Mouse (Mus musculus): ENCODE measurements around the gene Apobr. TPM values are rescaled to one million over a fixed set of nuclear protein-coding genes. Genes with fewer than 3 reads are reported as not detected.
A peak's percentile ranks its signal among the peaks of the same experiment; 100 is the strongest.

The Apobr gene
- polyA plus RNA-seq, 1 experiment from 2014 or later = 0.41 TPM

DNA sequence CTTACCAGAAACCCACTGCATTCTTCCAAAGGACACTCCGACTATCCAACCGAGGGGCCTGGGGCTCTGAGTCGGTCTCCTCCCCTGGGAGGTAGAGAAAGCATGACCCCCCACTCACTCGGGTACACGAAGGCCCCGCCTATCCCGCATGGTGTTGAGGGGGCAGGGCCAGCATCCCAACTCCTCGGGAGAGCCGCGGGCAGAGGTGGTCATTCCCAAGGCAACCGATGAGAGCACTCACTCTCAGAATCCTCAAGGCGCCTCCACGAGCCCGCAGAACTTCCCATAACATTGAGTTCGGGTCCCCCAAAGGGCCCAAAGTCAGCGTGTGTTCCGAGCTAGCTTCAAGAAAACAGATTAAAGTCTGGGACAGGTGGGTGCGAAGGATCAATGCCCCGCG, 2.0 kb upstream of the Apobr start:
- Histone ChIP-seq H3K9me3 (replicated peaks) (no peaks in the 10 kb centered on the region), H3K4me1 (peaks cover 24% of the 10 kb centered on the region), H3K27ac (replicated peaks) (peak overlapping the region; percentile 93), H3K4me3 (peak overlapping the region; percentile 73), H3K27me3 (ENCODE audit: low read depth, poor library complexity, severe bottlenecking) (peaks cover 37% of the 10 kb centered on the region), H3K36me3 (peaks cover 17% of the 10 kb centered on the region)
- peak; percentile 54 for DNase-seq (ENCODE audit: low spot score)
- 2% methylated on average over 20 of the region's 20 CpGs for WGBS

DNA sequence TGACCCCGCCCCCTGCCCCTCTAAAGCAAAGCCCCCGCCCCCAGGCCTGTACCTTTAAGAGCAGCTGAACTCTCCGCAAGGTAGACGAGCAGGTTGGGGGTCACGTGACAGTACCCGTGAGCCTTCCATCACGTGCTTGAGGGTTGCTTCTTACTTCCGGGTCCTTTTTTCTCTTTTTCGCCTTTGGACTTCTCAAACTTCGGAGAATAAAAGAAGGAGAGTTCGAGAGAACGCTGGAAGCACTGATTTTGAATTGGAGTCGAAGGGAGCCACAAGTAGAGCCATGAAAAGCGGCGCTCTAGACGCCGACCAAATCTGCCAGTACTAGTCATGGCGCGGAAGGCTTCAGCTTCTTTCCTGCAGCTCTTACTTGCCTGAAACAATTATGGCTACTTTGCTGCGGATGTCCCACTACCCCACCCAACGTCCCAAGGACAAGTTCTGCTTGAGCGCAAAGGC, 1.5 kb upstream of the Apobr start:
- Histone ChIP-seq H3K36me3 (peaks cover 14% of the 10 kb centered on the region; the same call in 1 of the 2 replicates), H3K4me1 (peaks cover 29% of the 10 kb centered on the region), H3K27ac (replicated peaks) (peak overlapping the region; percentile 93), H3K9me3 (replicated peaks) (no peaks in the 10 kb centered on the region), H3K4me3 (peak overlapping the region; percentile 73), H3K27me3 (ENCODE audit: low read depth, poor library complexity, severe bottlenecking) (peaks cover 42% of the 10 kb centered on the region)
- peak; percentile 88 for DNase-seq (ENCODE audit: low spot score)
- WGBS = under 1% methylated on average over 22 of the region's 22 CpGs

DNA sequence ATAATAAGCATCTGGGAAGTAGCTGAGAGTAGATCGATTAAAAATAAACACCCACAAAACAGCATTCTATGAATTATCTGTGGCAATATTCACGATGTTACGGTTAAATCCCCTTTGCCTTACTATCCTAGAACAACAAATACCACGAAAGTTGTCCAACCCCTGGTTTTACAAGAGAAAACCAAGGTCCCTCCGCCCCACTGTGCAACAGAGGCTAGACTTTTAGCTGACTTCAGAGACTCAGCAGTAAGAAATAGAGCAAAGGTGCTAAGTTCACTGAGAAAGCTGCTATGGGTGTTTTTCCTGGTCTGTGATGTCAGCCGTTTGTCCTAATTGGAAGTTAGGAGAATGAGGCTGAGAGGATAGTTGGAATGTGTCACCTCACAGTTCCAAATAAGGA, 981 bp upstream of the Apobr start:
- Histone ChIP-seq H3K4me3 (peak overlapping the region; percentile 73), H3K36me3 (peaks cover 10% of the 10 kb centered on the region; the same call in 1 of the 2 replicates), H3K4me1 (peaks cover 30% of the 10 kb centered on the region), H3K9me3 (replicated peaks) (no peaks in the 10 kb centered on the region), H3K27ac (replicated peaks) (peak overlapping the region; percentile 93), H3K27me3 (ENCODE audit: low read depth, poor library complexity, severe bottlenecking) (peaks cover 47% of the 10 kb centered on the region)
- DNase-seq (ENCODE audit: low spot score) = no peak
- WGBS = 60% methylated on average over 6 of the region's 6 CpGs

DNA sequence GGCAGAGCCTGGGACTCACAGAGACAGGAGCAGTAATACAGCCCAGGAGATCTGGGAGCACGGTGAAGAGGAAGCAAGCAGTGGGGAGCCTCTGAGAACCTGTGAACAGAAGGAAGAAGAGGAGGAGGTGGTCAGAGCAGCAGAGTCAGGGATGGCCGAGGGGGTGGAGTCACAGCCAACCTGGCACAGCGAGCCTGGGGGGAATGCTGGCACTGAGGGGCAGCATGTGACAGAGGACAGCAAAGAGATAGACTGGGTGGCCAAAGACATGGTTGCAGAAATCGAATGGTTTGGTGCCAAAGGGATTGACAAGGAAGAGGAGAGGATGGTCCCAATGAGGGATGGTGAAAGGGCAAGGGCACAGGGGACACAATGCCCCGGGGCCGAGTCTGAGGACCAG, 975 bp downstream of the Apobr start, which contains the start of gene Cln3:
Cln3 (minus strand) TSS at position 101 of the 400 bp plus-strand sequence.
- Histone ChIP-seq H3K4me1 (peaks cover 30% of the 10 kb centered on the region), H3K27ac (replicated peaks) (no peak within 1 kb of the TSS), H3K27me3 (ENCODE audit: low read depth, poor library complexity, severe bottlenecking) (peaks cover 51% of the 10 kb centered on the region), H3K9me3 (replicated peaks) (no peaks in the 10 kb centered on the region), H3K36me3 (no peaks in the 10 kb centered on the region), H3K4me3 (no peak within 1 kb of the TSS)
- WGBS = 82% methylated on average over 6 of the region's 6 CpGs
- no peak for DNase-seq (ENCODE audit: low spot score)

DNA sequence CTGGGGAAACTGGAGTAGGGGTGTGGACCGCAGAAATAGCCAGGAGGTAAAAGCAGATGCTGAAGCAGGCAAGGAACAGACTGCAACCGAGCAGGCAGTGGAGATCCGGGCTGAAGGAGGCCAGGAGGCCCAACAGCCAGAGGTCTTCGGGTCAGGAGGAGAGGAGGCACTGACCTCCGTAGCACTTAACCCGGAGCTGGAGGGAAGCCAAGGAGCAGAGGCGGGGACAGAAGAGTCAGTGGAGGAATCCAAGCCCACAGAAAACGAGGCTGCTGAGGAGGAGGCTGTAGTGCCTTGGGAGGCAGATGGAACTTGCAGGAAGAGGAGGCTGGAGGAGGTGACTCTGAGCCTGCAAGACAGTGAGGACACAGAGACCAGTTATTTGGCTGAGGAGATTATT, 2.1 kb downstream of the Apobr start:
- Histone ChIP-seq H3K27me3 (ENCODE audit: low read depth, poor library complexity, severe bottlenecking) (peaks cover 51% of the 10 kb centered on the region), H3K4me1 (peaks cover 30% of the 10 kb centered on the region), H3K9me3 (replicated peaks) (no peaks in the 10 kb centered on the region), H3K36me3 (no peaks in the 10 kb centered on the region), H3K4me3 (no peak overlapping the region), H3K27ac (replicated peaks) (no peak overlapping the region; the same call in 1 of the 2 replicates)
- WGBS = 77% methylated on average over 8 of the region's 8 CpGs
- no peak for DNase-seq (ENCODE audit: low spot score)

DNA sequence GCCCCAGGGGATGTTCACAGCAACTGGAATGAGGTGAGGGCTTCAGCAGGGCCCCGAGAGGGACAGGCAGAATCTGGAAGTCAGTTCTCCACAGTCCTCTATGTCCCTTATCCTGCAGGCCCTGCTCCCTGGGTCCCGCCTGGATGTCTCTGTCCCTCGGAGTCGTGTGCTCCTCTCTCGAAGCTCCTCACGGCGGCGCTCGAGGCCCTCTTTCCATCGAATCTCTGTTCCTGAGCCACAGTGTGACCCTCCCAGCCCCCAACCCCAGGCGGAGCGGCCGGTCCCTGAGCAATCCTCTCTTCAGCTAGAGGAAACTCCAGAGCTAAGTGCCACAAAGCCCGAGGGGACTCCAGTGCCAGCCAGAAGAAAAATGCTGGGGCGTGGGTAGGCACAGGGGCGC, 3.0 kb downstream of the Apobr start:
- WGBS = 3% methylated on average over 16 of the region's 16 CpGs
- Histone ChIP-seq H3K36me3 (no peaks in the 10 kb centered on the region), H3K27me3 (ENCODE audit: low read depth, poor library complexity, severe bottlenecking) (peaks cover 51% of the 10 kb centered on the region), H3K4me1 (peaks cover 22% of the 10 kb centered on the region), H3K9me3 (replicated peaks) (no peaks in the 10 kb centered on the region), H3K27ac (replicated peaks) (peak overlapping the region; percentile 74), H3K4me3 (peak overlapping the region; percentile 39)
- DNase-seq (ENCODE audit: low spot score) = peak; percentile 80

DNA sequence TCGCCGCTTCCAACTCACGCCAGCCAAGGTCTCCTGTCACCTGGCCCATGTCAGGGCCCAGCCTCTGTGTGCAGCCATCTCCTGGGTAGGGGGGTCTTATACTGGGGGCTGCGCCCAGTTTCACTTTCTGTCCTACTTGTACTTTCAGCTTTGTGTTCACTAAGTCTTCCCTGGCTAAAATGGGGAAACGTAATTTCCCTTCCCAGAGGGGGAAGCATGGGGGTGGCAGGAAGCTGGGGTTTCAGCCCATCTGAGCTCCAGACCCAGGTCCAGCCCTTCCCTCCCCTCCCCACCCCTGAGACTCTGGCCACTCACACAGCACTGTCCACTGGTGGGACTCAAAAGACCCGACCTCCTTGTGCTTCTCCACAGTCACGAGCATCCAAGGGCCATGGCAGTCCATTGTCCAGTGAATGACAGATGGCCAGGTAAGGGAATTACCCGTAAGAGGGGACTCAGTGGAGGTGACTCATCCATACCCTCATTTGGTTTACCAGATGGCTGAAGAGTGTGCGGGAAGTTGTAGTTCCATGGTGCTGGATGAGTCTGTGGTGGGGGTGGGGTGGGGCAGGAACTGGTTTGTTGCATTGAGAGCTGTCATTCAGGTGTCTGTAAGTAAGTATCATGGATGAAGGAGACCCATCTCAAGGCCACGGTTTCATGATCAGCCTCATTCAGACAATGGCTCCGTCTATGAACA, 10.3 kb downstream of the Apobr start, which contains the start of gene Il27:
Il27 (minus strand) TSS at position 80 of the 700 bp plus-strand sequence.
- no peak for DNase-seq (ENCODE audit: low spot score)
- Histone ChIP-seq H3K27ac (replicated peaks) (no peak within 1 kb of the TSS), H3K4me3 (no peak within 1 kb of the TSS), H3K4me1 (no peaks in the 10 kb centered on the region), H3K27me3 (ENCODE audit: low read depth, poor library complexity, severe bottlenecking) (0 out of 2 replicates have a peak, but pooled peaks cover 3% of the 10 kb centered on the region), H3K36me3 (no peaks in the 10 kb centered on the region), H3K9me3 (replicated peaks) (no peaks in the 10 kb centered on the region)
- 84% methylated on average over 11 of the region's 11 CpGs for WGBS

DNA sequence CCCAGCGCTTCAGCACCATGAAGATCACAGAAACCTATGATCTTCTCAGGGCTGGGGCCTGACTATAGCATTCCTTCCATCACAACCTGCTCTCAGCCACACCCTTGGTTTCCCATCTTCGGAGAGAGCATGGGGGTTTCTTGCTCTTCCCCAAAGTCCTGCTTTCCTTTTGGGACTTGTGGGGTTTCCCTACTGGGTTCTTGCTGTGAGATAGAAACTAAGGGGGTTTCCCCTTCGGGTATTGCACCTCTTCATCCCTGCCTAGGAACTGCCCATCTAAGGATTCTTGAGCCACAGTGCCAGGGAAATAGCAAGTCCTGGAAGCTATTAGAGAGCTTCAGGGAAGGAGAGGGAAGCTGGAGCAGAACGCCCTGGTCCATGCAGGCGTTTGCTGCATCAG, 11.1 kb downstream of the Apobr start:
- 86% methylated on average over 5 of the region's 5 CpGs for WGBS
- no peaks in the 10 kb centered on the region for H3K9me3 ChIP-seq (replicated peaks)
- H3K4me3 ChIP-seq = no peak overlapping the region
- no peaks in the 10 kb centered on the region for H3K4me1 ChIP-seq
- no peak overlapping the region for H3K27ac ChIP-seq (replicated peaks)
- no peaks in the 10 kb centered on the region for H3K36me3 ChIP-seq
- 0 out of 2 replicates have a peak, but pooled peaks cover 3% of the 10 kb centered on the region for H3K27me3 ChIP-seq (ENCODE audit: low read depth, poor library complexity, severe bottlenecking)
- DNase-seq (ENCODE audit: low spot score) = no peak

DNA sequence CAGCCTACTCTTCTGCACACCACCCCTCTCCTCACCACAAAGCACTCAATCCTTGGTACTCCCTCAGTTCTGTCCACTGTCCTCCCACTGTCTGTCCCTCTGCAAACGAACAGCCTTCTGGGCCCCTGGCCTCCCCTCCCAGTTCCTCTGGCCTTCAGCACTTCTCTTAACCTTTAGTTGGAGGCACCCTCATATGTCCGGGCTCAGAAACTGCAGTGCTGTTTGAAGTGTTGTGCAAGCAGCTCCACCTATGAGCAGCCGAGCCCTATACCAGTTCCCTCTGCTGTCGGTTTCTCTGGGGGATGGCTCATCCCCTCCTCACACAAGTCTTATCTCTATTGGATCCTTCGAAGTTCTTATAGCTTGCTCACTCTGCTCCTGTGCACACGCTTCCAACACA, 11.7 kb downstream of the Apobr start:
- 75% methylated on average over 6 of the region's 6 CpGs for WGBS
- no peak overlapping the region for H3K4me3 ChIP-seq
- no peak overlapping the region for H3K27ac ChIP-seq (replicated peaks)
- no peak for DNase-seq (ENCODE audit: low spot score)
- no peaks in the 10 kb centered on the region for H3K36me3 ChIP-seq
- H3K9me3 ChIP-seq (replicated peaks) = no peaks in the 10 kb centered on the region
- 0 out of 2 replicates have a peak, but pooled peaks cover 3% of the 10 kb centered on the region for H3K27me3 ChIP-seq (ENCODE audit: low read depth, poor library complexity, severe bottlenecking)
- H3K4me1 ChIP-seq = no peaks in the 10 kb centered on the region

DNA sequence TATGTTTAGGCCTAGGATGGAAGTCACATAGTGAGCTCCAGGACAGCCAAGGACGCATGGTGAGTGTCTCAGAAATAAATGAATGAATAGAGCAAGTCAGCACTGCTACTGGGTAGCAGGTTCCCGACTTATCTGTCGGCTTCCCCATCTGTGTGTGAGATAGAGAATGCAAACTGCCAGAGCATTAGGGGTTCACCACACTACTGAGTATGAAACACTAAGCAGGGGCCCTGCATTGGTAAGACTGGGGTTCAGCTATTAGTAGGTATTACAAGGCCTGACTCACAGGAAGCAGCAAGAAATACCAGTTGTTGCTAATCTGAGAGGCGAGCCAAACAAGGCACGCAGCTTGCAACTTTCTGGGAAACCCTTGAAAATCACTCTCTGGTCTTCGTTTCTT, 14.2 kb downstream of the Apobr start:
- WGBS = 85% methylated on average over 6 of the region's 6 CpGs
- H3K4me3 ChIP-seq = no peak overlapping the region
- no peaks in the 10 kb centered on the region for H3K27me3 ChIP-seq (ENCODE audit: low read depth, poor library complexity, severe bottlenecking)
- H3K4me1 ChIP-seq = no peaks in the 10 kb centered on the region
- no peak overlapping the region for H3K27ac ChIP-seq (replicated peaks)
- H3K36me3 ChIP-seq = no peaks in the 10 kb centered on the region
- DNase-seq (ENCODE audit: low spot score) = no peak
- no peaks in the 10 kb centered on the region for H3K9me3 ChIP-seq (replicated peaks)

DNA sequence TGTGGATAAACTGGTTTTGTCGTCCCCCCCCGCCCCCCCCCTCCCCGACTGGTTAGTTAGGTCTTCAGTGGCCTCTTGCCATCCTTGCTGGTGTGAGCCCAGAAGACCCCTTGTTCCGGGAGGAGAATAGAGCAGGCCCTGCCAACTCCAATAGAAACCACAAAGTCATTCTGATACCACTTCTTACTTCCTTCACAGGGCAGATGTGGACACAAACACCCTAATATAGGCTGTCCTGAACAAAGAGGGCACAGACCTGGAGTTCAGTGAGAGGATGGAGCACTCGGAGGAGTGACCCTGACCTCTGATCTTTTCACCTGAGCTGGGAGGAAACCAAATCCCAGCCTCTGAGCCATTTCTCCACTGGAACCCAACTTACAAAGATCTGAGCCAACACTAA, 17.2 kb downstream of the Apobr start:
- Histone ChIP-seq H3K27me3 (ENCODE audit: low read depth, poor library complexity, severe bottlenecking) (no peaks in the 10 kb centered on the region), H3K4me3 (no peak overlapping the region), H3K4me1 (no peaks in the 10 kb centered on the region), H3K9me3 (replicated peaks) (no peaks in the 10 kb centered on the region), H3K27ac (replicated peaks) (no peak overlapping the region), H3K36me3 (no peaks in the 10 kb centered on the region)
- no peak for DNase-seq (ENCODE audit: low spot score)
- WGBS = 50% methylated on average over 5 of the region's 5 CpGs

DNA sequence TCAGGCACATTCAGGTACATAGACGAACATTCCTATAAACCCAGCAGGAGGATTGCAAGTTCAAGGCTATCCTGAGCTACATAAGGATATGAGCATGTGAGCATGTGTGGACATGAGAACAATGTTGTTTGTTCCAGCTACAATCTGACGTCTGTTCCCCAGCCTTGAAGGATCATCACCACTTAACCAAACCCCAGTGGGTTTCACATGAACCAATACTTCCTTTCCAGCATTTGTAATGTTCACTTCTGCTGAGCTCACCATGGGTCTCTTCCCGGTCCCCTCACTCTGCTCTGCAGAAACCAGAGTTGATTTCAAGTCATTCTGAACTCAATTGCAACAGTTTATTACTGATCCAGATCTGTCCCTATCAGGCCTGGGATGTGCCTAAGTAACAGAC, 17.9 kb downstream of the Apobr start:
- 89% methylated on average over 3 of the region's 3 CpGs for WGBS
- H3K27ac ChIP-seq (replicated peaks) = no peak overlapping the region
- DNase-seq (ENCODE audit: low spot score) = no peak
- H3K36me3 ChIP-seq = no peaks in the 10 kb centered on the region
- no peaks in the 10 kb centered on the region for H3K9me3 ChIP-seq (replicated peaks)
- H3K4me1 ChIP-seq = no peaks in the 10 kb centered on the region
- no peak overlapping the region for H3K4me3 ChIP-seq
- no peaks in the 10 kb centered on the region for H3K27me3 ChIP-seq (ENCODE audit: low read depth, poor library complexity, severe bottlenecking)

DNA sequence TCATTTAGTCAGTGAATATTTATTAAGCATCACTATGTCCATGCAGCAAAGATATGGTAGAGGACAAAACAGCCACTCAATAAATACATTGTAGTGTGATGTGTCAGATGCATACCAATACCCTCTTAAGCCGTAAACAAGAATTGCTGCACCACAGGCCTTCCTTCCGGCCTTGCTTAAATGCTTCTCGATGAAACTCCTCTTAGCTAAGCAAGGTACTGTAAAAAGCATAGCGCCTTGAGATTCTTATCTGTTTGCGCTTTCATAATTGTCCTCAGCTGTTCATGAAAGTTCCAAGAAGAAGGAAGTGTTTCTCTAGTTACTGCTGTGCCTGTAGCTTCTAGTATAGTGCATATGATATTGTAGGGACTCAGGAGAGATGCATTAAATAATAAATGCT, 21.9 kb downstream of the Apobr start:
- no peak for DNase-seq (ENCODE audit: low spot score)
- Histone ChIP-seq H3K36me3 (no peaks in the 10 kb centered on the region), H3K27me3 (ENCODE audit: low read depth, poor library complexity, severe bottlenecking) (no peaks in the 10 kb centered on the region), H3K4me1 (no peaks in the 10 kb centered on the region), H3K27ac (replicated peaks) (no peak overlapping the region), H3K9me3 (replicated peaks) (no peaks in the 10 kb centered on the region), H3K4me3 (no peak overlapping the region)
- 90% methylated on average over 5 of the region's 5 CpGs for WGBS
